Mouse (Mus musculus) NIH3T3 (cell line): Measurements from ENCODE around the gene Krt27.
A peak's percentile ranks its signal among the peaks of the same experiment; 100 is the strongest.

Experiments used
- DNase-seq: peaks from one replicate; pipeline ENCODE4 v3.0.0-alpha.2; 2012; ENCODE audit warnings: low read depth

Krt27 gene

DNA sequence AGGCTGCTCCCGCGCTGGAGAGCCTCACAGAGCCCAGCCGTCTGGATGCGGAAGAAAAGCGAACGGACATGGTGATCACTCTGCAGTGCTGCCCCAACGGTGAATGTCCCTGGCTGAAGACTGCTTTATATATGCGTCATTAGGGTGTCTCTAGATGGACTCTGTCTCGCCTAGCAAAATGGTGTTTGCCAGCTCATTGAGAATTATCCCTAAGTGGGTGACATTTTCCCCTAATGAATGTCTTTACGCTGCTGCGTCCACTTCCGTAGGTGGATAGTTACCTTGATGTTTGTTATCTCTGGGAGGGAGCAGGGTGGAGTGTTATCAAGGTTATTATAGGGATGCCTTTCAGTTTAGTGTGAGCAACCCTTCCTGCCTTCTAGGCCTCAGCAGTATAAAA, at the start of gene Krt27:
TSS of gene Krt27 (minus strand) at position 101 of the 400 bp plus-strand sequence.
- no peak for DNase-seq

DNA sequence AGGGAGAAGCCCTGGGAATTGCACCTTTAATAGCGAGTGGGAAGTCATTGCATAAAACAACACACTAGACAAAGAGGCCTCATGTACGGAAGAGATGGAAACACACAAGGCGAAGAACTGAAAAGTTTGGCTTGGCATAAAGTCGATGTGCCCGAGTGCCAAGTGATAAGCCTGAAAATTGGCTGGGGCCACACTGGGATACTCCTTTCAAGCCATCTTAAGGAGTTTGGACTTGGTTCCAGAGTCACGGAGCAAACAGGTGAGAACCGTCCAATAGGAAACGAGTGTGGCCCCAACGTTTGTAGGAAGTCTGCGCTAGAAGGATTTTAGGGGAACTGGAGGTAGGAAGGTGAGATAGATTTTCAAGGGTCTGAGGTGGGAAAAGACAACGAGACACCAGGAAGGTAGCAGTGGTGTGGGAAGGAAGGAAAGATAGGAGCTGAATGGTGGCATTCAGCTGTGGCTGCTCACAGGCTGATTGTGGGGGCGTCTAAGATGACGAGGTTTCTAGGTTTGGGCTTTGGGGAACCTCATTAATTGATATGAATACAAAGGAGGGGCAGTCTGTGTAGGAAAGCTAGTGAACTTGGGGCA, 49.1 kb upstream of the Krt27 start:
- DNase-seq, result no peak

- DNase-seq, result no peak
These were observed 47.9 kb upstream of the Krt27 start for GRCm38 (mm10) chr11:99398832-99399231.

- no peak for DNase-seq
These were observed 47.2 kb upstream of the Krt27 start for GRCm38 (mm10) chr11:99398084-99398483.

DNA sequence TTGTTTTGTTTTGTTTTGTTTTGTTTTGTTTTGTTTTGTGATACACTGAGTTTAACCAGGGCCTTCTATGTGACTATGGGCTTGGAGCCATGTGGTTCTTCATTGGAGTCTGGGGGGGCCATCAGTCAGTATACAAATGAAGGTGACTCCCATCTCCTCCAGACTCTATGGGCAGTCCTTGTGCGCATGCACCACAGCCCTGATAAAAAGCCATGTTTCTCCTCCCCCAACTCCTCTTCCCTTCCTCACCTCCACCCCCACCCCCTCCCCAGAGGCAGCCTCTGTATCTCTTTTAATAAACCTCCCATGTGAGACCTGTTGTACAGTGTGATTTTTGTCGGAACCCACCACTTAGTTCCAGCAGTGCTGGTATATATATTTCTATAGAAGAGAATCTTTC, 45.8 kb upstream of the Krt27 start:
- DNase-seq, result no peak

DNA sequence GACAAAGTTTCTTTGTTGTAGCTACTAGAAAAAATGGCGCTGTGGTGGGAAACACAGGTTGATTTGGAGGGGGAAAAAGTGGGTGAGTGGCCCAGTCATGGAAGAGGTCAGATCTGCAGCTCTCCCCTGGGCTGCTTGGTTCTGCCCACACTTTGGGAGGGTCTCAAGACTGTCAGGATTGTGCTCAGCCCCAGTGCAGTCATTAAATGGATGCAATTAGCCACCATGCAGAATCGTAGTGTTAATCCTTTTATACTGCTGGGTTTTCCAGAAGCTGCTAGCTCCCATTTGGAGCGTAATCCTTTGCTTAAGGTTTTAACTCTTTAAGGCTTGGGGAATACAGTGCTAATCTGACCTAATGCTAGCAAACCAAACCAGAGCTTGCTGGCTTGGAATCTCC, 45.1 kb upstream of the Krt27 start:
- DNase-seq, result no peak

DNA sequence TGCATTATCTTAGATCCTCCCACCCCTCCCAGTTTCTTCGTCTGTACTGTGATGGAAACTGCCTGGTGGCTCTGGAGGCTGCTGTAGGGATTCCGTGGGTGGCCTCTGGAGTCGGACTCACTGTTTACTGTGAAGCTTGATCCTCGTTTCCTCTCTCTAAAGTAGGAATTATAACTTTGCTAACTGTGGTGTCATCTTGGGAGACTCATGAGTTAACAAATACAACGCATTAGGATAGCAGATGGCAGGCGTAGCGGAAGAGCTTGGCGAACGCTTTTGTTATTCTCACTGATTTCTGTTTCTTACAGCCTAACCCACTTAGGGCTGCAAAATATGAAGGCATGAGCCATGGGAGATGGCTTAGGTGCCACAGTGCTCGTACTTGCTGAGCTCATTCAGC, 41.6 kb upstream of the Krt27 start:
- DNase-seq, result no peak

- no peak for DNase-seq
These were observed 40.5 kb upstream of the Krt27 start for GRCm38 (mm10) chr11:99391375-99391774.

DNA sequence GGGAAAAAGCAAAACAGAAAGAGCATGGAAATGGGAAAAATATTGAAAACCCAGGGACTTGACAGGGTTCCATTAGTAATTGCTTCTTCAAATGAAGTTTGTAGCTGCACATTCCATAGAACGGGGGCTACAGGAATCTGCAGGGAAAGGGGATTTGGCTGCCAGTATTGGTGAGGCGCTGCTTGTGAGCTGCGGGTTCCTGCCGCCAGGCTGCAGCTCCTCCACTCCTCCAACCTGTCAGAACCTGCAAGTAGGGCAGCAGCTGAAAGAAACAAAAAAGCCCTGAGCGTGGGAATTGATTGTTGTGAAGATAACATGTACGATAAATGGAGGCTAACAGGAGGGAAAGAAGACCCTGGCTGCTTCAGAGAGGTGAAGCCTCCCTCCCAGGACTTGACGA, 40.0 kb upstream of the Krt27 start:
- no peak for DNase-seq

DNA sequence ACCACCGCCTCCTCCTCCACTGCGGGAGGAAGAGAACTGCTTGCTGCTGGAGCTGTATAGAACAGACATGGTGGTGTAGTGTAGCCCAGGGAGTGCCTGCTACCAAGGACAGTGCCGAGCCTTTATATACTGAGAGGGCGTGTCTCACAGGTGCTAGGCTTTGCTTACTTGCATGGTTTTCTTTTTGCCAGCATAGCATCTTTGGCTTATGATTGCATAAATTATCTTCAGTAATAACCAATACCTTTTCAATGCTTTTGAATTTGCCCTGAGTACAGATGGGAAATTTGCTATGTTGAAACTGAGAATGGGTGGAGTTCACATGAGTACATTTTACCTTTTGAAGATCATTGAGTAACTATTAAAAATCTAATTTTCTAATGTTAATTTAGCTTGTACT, 38.4 kb upstream of the Krt27 start, which contains the start of gene Krt10:
TSS of gene Krt10 (minus strand) at position 101 of the 400 bp plus-strand sequence.
- no peak for DNase-seq

DNA sequence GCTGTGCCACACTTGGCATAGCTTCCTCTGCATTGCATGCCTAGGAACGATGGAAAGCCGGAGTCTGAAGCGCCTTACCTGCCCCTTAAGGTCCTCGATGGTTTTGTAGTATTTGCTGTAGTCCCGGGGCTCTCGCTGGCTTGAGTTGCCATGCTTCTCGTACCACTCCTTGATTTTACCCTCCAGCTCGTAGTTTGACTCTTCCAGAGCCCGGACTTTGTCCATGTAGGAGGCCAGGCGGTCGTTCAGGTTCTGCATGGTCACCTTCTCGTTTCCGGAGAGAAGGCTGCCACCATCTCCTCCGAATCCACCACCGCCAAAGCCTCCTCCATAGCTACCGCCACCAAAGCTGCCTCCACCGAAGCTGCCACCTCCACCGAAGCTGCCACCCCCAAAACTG, 37.8 kb upstream of the Krt27 start:
- DNase-seq, result no peak

DNA sequence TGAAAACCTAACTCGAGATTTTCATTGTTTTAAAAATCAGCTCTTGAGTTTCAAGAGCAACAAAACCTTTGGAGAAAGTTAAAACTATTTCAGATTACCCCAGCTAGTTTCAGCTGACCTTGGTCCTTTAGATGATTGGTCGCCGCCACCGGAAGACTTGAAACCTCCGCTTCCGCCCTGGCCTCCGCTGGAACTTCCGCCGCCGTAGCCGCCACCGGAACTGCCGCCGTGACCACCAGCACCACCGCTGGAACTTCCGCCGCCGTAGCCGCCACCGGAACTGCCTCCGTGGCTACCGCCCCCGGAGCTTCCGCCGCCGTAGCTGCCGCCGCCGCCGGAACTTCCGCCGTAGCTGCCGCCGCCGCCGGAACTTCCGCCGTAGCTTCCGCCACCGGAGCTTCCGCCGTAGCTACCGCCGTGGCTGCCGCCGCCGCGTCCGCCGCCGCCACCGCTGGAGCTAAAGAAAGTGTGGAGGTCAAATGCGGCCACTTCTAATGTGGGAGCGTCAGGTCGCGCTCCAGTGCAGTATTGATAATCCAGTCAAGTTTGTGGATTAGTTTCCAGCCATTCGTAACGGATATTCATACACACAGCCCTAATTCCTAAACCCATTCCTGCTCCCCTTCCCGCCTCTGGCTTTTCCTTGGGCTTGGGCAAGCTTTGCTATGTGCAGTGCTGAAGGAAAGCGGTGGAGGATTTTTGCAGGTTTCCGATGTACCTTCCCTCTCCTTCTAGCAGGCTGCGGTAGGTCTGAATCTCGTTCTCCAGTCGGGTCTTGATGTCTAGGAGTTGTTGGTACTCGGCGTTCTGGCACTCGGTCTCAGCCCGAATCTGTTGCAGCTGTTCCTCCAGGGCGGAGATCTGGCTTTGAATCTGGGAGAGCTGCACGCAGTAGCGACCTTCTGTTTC, 35.2 kb upstream of the Krt27 start:
- peak; percentile 91 for DNase-seq

- DNase-seq, result peak; percentile 89
These were observed 28.7 kb upstream of the Krt27 start for GRCm38 (mm10) chr11:99379568-99379967.

GRCm38 (mm10) chr11:99374803-99375202, 23.9 kb upstream of the Krt27 start, which contains the start of gene Krt28:
Krt28 (minus strand) TSS chr11:99374903.
- DNase-seq, result no peak

GRCm38 (mm10) chr11:99369853-99370451, 19.0 kb upstream of the Krt27 start:
- DNase-seq, result peak; percentile 5

DNA sequence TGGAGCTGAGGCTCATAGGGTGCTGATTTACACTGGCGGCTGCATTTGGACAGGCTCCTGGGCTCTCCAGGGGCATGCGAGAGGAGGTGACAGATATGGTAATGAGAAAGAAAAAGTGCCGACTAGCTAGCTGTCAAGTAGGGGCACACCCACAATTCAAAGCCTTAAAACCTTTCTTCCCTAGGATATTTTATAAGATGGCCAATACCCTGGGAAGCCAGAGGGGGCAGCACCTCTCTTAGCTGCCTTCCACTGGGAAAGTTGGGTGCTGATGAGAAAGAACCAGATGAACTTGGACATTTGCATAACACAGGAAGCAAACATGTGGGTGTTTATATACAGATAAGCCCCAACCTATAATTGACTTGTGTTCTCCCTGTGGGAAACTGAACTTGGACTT, 18.3 kb upstream of the Krt27 start:
- peak; percentile 57 for DNase-seq

DNA sequence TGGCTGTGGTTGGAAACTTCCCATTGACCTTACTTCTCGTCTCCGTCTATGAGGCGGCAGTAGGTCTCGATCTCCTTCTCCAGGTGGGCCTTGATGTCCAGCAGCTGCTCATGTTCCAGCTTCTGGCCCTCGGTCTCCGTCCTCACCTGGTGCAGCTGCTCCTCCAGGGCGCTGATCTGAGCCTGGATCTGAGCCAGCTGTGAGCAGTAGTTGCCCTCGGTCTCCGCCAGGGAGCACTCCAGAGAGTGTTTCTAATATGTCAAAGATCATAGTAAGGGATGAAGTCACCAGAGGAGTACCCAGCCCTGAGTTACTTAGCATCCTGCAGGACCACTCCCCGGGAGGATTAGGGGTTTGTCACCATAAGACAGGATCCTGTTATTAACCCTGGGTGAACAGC, 15.9 kb upstream of the Krt27 start:
- DNase-seq, result peak; percentile 19

- DNase-seq, result peak; percentile 71
These were observed 13.5 kb upstream of the Krt27 start for GRCm38 (mm10) chr11:99364412-99364811.

- DNase-seq, result no peak
These were observed 10.5 kb upstream of the Krt27 start for GRCm38 (mm10) chr11:99361423-99361822.

DNA sequence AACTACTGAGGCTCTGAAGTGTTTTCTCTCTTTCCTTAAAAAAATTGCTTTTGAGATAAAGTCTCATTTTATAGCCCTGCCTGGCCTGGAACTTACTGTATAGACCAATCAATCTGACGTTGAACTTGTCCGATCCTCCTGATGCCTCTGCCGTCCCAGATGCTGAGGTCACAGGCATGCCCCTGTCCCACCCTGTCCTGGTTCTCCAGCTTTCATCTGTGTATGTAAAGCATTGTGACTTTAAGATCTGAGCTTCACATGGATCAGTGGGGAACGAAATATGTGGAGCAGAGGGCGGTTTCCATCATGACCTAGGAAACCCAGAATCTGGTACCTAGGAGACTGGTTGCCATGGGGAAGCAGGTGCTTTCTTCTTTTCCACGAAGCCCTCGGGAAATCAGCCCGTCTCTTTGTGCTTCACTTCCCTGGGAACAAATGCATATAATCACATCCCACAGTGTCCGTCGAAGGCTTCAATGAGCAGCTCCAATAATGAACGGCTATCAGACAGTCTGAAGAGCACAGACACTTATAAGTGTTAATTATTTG, 11.5 kb downstream of the Krt27 start:
- no peak for DNase-seq

- no peak for DNase-seq
These were observed 13.0 kb downstream of the Krt27 start, which contains the start of gene Krt26 for GRCm38 (mm10) chr11:99337866-99338265. Krt26 (minus strand) TSS chr11:99337966.

- DNase-seq, result no peak
These were observed 17.5 kb downstream of the Krt27 start for GRCm38 (mm10) chr11:99333426-99333825.

GRCm38 (mm10) chr11:99329655-99330054, 21.2 kb downstream of the Krt27 start:
- no peak for DNase-seq
